Mouse (Mus musculus) liver, embryonic 16.5 days (tissue): ENCODE results near the gene Klf7. TPM values are rescaled to one million over a fixed set of nuclear protein-coding genes. Genes with fewer than 3 reads are reported as not detected.

Source experiments
- ATAC-seq: fragments of 200-750 bp; cut with Nextera tagmentation; 2 replicates; pipeline ENCODE4 v1.8.0; 2017; ENCODE audit warnings: low read depth, mild to moderate bottlenecking, moderate number of reproducible peaks, moderate library complexity
- H3K27ac ChIP-seq: fragments of 300-500 bp; sonication (generic); 2 replicates; pipeline ENCODE4 v1.5.1; 2014; ENCODE audit warnings: mild to moderate bottlenecking, low read length
- H3K27me3 ChIP-seq: fragments of 300-500 bp; sonication (generic); 2 replicates; pipeline ENCODE4 v1.6.1; 2014; ENCODE audit warnings: low read depth, low read length, mixed read lengths; ENCODE audit not compliant: control insufficient read depth, insufficient read depth
- H3K36me3 ChIP-seq: fragments of 300-500 bp; sonication (generic); 2 replicates; pipeline ENCODE4 v1.6.1; 2014; ENCODE audit warnings: mild to moderate bottlenecking; ENCODE audit not compliant: control insufficient read depth, insufficient read depth
- H3K4me1 ChIP-seq: fragments of 300-500 bp; sonication (generic); 2 replicates; pipeline ENCODE4 v1.6.1; 2014; ENCODE audit warnings: low read depth, low read length, mixed read lengths; ENCODE audit not compliant: control insufficient read depth
- H3K4me2 ChIP-seq: fragments of 300-500 bp; sonication (generic); 2 replicates; pipeline ENCODE4 v1.6.1; 2014; ENCODE audit warnings: low read depth, low read length, mixed read lengths
- H3K4me3 ChIP-seq: fragments of 300-500 bp; sonication (generic); 2 replicates; pipeline ENCODE4 v1.5.1; 2014; ENCODE audit warnings: low read depth, mild to moderate bottlenecking, low read length
- H3K9ac ChIP-seq: fragments of 300-500 bp; sonication (generic); 2 replicates; pipeline ENCODE4 v1.6.1; 2014; ENCODE audit warnings: low read depth, low read length
- H3K9me3 ChIP-seq: fragments of 300-500 bp; sonication (generic); replicated peaks from 2 replicates; pipeline ENCODE4 v1.6.1; 2016; ENCODE audit warnings: low read length; ENCODE audit not compliant: control insufficient read depth
- WGBS: fragments of 180-500 bp; shearing (Covaris S2); extraction: QIAGEN DNeasy Blood & Tissue Kit; methylation state at CpG from one replicate; pipeline ENCODE4 v1.1.7; 2014; ENCODE audit not compliant: insufficient replicate concordance; 5-methylcytosine and 5-hydroxymethylcytosine counted together
- microRNA-seq: library from miRNA; unstranded; fragments of <30 nt; microRNA quantifications from one replicate; pipeline ENCODE4, GENCODE M21; 2016
- polyA plus RNA-seq: library from polyadenylated mRNA; unstranded; fragments of >200 nt; fragmentation: Nextera tagmentation; extraction: Ambion mirVana; gene quantifications from 2 replicates; pipeline ENCODE4 v1.2.1, GENCODE M21; 2015

Gene Klf7
- polyA plus RNA-seq, 1 experiment from 2014 or later, result 7.8 TPM

GRCm38 (mm10) chr1:63995137-63995492 lies 127.0 kb downstream of the Klf7 start:
- Histone ChIP-seq H3K36me3 (no peaks in the 10 kb centered on the region), H3K9ac (no peak overlapping the region), H3K4me1 (no peaks in the 10 kb centered on the region), H3K27me3 (no peaks in the 10 kb centered on the region), H3K27ac (no peak overlapping the region), H3K9me3 (no peaks in the 10 kb centered on the region), H3K4me2 (no peak overlapping the region), H3K4me3 (no peak overlapping the region)
- no peak for ATAC-seq
- 39% methylated on average over 5 of the region's 5 CpGs for WGBS

DNA sequence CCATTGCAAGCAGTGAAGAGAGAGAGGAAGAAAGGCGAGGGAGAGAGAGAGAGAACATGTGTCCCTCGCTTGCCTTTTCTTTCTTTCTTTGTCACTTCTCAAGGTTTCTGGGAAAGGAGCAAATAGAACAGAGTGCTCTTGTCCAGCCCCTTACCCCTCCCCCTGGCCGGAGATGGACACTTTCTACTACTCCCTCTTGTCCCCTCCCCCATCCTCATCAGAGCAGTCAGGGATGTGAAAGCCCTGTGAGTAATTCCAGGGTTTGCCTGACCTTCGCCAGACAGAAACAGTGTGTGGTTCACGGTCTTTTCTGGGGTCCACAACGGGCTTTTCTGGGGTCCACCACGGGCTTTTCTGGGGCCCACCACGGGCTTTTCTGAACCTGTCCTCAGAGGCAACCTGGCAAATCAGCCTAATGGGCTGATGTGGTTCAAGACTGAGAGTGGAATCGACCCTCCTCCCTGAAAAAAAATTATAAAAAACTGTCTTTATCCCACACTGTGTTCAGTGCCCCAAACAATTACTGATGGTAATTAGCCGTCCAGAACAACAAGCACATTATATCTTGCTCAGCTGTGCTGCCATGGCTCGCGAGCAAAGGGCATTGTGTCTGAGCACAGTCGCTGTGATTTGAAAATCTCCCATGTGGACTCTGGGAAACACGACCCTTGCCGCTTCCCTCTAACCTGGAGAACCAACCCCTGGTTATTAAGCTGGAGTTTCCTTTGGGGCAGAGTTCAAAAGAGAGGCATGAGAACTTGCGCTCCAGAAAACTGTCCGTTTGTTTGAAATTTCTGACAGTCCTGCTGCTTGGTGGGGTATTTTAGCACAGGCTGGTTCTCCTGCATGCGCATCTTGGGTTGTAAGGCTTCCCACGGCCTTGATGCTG lies 127.6 kb downstream of the Klf7 start:
- H3K27ac ChIP-seq, result no peak overlapping the region
- no peaks in the 10 kb centered on the region for H3K27me3 ChIP-seq
- no peaks in the 10 kb centered on the region for H3K36me3 ChIP-seq
- H3K4me3 ChIP-seq, result no peak overlapping the region
- no peaks in the 10 kb centered on the region for H3K4me1 ChIP-seq
- no peak for ATAC-seq
- H3K9me3 ChIP-seq, result no peaks in the 10 kb centered on the region
- H3K4me2 ChIP-seq, result no peak overlapping the region
- WGBS, result 37% methylated on average over 19 of the region's 19 CpGs
- H3K9ac ChIP-seq, result no peak overlapping the region

GRCm38 (mm10) chr1:63992506-63992905 lies 129.6 kb downstream of the Klf7 start:
- Histone ChIP-seq H3K4me2 (no peak overlapping the region), H3K4me3 (no peak overlapping the region), H3K36me3 (no peaks in the 10 kb centered on the region), H3K4me1 (no peaks in the 10 kb centered on the region), H3K27ac (no peak overlapping the region), H3K27me3 (no peaks in the 10 kb centered on the region), H3K9me3 (no peaks in the 10 kb centered on the region), H3K9ac (no peak overlapping the region)
- 38% methylated on average over 5 of the region's 5 CpGs for WGBS
- ATAC-seq, result no peak

DNA sequence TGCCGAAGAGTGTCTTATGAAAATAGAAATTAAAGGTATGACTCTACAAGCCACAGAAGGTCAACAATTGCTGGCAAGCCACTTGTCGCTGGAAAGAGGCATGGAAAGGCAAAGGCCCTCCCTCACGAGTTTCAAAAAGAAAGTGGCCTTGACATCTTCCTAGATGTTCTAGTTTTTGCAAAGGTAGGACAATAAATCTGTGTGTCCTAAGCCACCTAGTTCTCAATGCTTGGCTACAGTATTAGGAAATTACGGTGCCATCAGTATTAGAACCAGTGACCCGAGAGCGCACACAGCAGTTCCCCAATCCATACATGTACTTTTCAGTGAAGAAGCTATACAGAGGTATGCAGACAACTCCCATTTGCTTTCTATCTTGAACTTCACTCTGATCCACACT lies 131.7 kb downstream of the Klf7 start:
- WGBS, result 76% methylated on average over 6 of the region's 6 CpGs
- Histone ChIP-seq H3K4me2 (no peak overlapping the region), H3K27me3 (no peaks in the 10 kb centered on the region)

DNA sequence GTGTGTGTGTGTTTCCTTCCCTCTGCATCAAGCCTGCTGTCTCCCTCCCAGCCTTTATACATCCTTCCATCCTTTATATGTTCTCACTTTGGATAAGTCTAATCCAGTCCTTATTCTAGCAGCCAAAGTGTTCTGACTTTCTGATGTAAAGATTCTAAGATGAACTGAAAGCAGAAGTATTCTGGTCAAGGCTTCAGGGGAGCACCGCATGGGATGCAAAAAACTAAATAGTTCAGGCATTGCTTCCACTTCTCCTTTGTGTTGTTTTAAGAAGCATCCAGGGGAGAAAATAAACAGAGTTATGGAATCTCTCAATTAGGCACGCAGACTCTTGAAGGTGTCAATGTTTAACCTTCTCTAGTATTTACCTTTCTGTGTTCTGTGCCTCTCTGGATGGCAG lies 141.3 kb downstream of the Klf7 start:
- WGBS, result 41% methylated on average over 2 of the region's 2 CpGs
- Histone ChIP-seq H3K4me1 (no peaks in the 10 kb centered on the region), H3K4me2 (no peak overlapping the region), H3K4me3 (no peak overlapping the region), H3K27me3 (no peaks in the 10 kb centered on the region), H3K36me3 (no peaks in the 10 kb centered on the region), H3K27ac (no peak overlapping the region), H3K9me3 (no peaks in the 10 kb centered on the region), H3K9ac (no peak overlapping the region)
- no peak for ATAC-seq

More for the DNA sequence above, 131.7 kb downstream of the Klf7 start:
- Histone ChIP-seq H3K4me3 (no peak overlapping the region), H3K36me3 (no peaks in the 10 kb centered on the region), H3K4me1 (no peaks in the 10 kb centered on the region), H3K9me3 (no peaks in the 10 kb centered on the region), H3K9ac (no peak overlapping the region), H3K27ac (no peak overlapping the region)
- no peak for ATAC-seq

Small RNA genes lying within 50 kb of the gene (microRNA-seq; reads per million reads assigned to microRNA genes)
- gene Mir6899, result not detected
